Mouse (Mus musculus) brain, embryonic 14.5 days (tissue): Measurements from ENCODE around the gene Ifi211.

Experiments used
- CTCF ChIP-seq: fragments of 200-500 bp; IDR thresholded peaks from 2 replicates; pipeline ENCODE4 v1.5.1; 2012; ENCODE audit warnings: inconsistent platforms, mild to moderate bottlenecking, moderate library complexity, borderline replicate concordance; ENCODE audit not compliant: insufficient read depth, insufficient read length; ENCODE audit errors: extremely low read depth
- POLR2A ChIP-seq: fragments of 200-500 bp; IDR thresholded peaks from 2 replicates; pipeline ENCODE4 v1.6.1; 2012; ENCODE audit warnings: mild to moderate bottlenecking, inconsistent platforms, borderline replicate concordance; ENCODE audit not compliant: poor library complexity, insufficient read depth, insufficient read length, severe bottlenecking; ENCODE audit errors: extremely low read depth

GRCm38 (mm10) chr1:173953563-173953962 is 40.7 kb upstream of the Ifi211 start:
- TF ChIP-seq CTCF, result no peak
- TF ChIP-seq POLR2A, result no peak
